Mouse (Mus musculus) midbrain, embryonic 14.5 days (tissue): ENCODE measurements around the gene Akap10. TPM values are rescaled to one million over a fixed set of nuclear protein-coding genes. Genes with fewer than 3 reads are reported as not detected.

Source experiments
- polyA plus RNA-seq: library from polyadenylated mRNA; unstranded; fragments of >200 nt; fragmentation: Nextera tagmentation; extraction: Ambion mirVana; gene quantifications from 2 replicates; pipeline ENCODE4 v1.2.1, GENCODE M21; 2014

The Akap10 gene
- polyA plus RNA-seq, 1 experiment from 2014 or later, result 16.7 TPM

Other genes starting within 250 kb of the Akap10 start
- gene Fam83g, start 246.2 kb downstream of the Akap10 start, polyA plus RNA-seq, result 0.11 and 0.16 TPM in 2 replicates
- gene Slc5a10, start 209.4 kb downstream of the Akap10 start, polyA plus RNA-seq, result not detected in 2 replicates
- 50.3 and 51.4 TPM in 2 replicates for gene Prpsap2, start 168.2 kb downstream of the Akap10 start, polyA plus RNA-seq
- 52.2 and 67.8 TPM in 2 replicates for gene Ulk2, start 75.2 kb downstream of the Akap10 start, polyA plus RNA-seq
- gene Specc1, start 26.5 kb upstream of the Akap10 start, polyA plus RNA-seq, result 9.7 and 16.6 TPM in 2 replicates